Mouse (Mus musculus) ES-Bruce4 (cell line): Measurements from ENCODE around the gene Tbxas1.

ENCODE experiments used
- CTCF ChIP-seq: IDR thresholded peaks from one replicate; pipeline ENCODE4 v1.8.1; 2011; ENCODE audit warnings: low read depth, low read length
- EP300 ChIP-seq: IDR thresholded peaks from 2 replicates; pipeline ENCODE4 v1.6.1; 2011; ENCODE audit warnings: low read depth, low read length; ENCODE audit not compliant: insufficient read depth
- POLR2A ChIP-seq: IDR thresholded peaks from one replicate; pipeline ENCODE4 v1.8.1; 2011; ENCODE audit warnings: low read length; ENCODE audit not compliant: insufficient read depth

DNA sequence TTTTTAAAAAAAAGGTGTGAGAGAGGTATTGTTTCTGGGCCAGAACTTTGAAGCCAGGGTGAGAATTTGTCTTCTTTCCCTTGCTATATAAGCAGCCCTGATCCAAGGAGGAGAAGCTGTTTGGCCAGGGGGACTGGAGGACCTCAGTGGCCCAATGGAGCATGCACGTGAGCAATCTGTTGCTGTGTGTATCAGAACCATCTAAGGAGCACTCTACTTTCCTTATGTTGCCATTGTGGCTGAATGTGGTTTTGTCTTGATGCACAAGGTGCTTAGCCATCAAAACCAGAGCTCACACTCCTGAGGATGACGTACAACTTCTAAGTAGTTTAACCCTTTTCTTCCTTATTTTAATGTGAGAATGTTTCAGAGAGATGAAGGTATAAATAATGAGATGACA is 40.5 kb upstream of the Tbxas1 start:
- TF ChIP-seq CTCF: no peak
- no peak for TF ChIP-seq EP300
- TF ChIP-seq POLR2A: no peak
